Mouse (Mus musculus) cerebellum, postnatal 36 days (tissue): ENCODE measurements around the gene Ybx2.
A peak's percentile ranks its signal among the peaks of the same experiment; 100 is the strongest.
"Not testable (repeated sequence)": the region's sequence is repeated elsewhere in the genome, so short reads cannot be mapped to it uniquely, and the experiment has no call there.

ENCODE experiments used
- DNase-seq, 2 experiments: peaks; one replicate each; pipeline ENCODE4 v3.0.0; 2021 to 2022; ENCODE audit warnings: mixed read lengths in 2 of 2

Ybx2 gene

GRCm38 (mm10) chr11:69915667-69916627 lies 19.6 kb upstream of the Ybx2 start:
- DNase-seq: no peak

GRCm38 (mm10) chr11:69916652-69917378 lies 18.8 kb upstream of the Ybx2 start:
- not testable (repeated sequence) for DNase-seq

GRCm38 (mm10) chr11:69917379-69917948 lies 18.1 kb upstream of the Ybx2 start:
- DNase-seq: no peak

- DNase-seq: no peak
These were observed 17.5 kb upstream of the Ybx2 start for GRCm38 (mm10) chr11:69918118-69918517.

GRCm38 (mm10) chr11:69919053-69919452 lies 16.5 kb upstream of the Ybx2 start:
- DNase-seq: no peak

GRCm38 (mm10) chr11:69919661-69920265 lies 15.8 kb upstream of the Ybx2 start:
- peak; percentile 39 to 42 for DNase-seq

GRCm38 (mm10) chr11:69920266-69921031 lies 15.1 kb upstream of the Ybx2 start:
- DNase-seq: peak in 1 of 2 experiments; percentile 40

GRCm38 (mm10) chr11:69921114-69922011 lies 14.2 kb upstream of the Ybx2 start, which contains the start of gene Eif5a:
TSS of gene Eif5a (minus strand) at chr11:69921958.
- DNase-seq: peak; percentile 100

GRCm38 (mm10) chr11:69922012-69922756 lies 13.4 kb upstream of the Ybx2 start:
- DNase-seq: no peak

- DNase-seq: no peak
These were observed 12.8 kb upstream of the Ybx2 start for GRCm38 (mm10) chr11:69922796-69923195.

GRCm38 (mm10) chr11:69927501-69927900 lies 8.1 kb upstream of the Ybx2 start:
- DNase-seq: no peak

GRCm38 (mm10) chr11:69929712-69930111 lies 5.9 kb upstream of the Ybx2 start:
- no peak for DNase-seq

GRCm38 (mm10) chr11:69930176-69930575 lies 5.4 kb upstream of the Ybx2 start:
- not testable (repeated sequence) for DNase-seq

GRCm38 (mm10) chr11:69930967-69931537 lies 4.5 kb upstream of the Ybx2 start:
- no peak for DNase-seq

GRCm38 (mm10) chr11:69931769-69932168 lies 3.8 kb upstream of the Ybx2 start:
- no peak for DNase-seq

GRCm38 (mm10) chr11:69932254-69932653 lies 3.3 kb upstream of the Ybx2 start:
- DNase-seq: no peak

- DNase-seq: no peak
These were observed 2.5 kb upstream of the Ybx2 start for GRCm38 (mm10) chr11:69933066-69933465.

GRCm38 (mm10) chr11:69934169-69934568 lies 1.4 kb upstream of the Ybx2 start:
- DNase-seq: peak; percentile 86 to 92

- DNase-seq: no peak
These were observed 915 bp upstream of the Ybx2 start for GRCm38 (mm10) chr11:69934681-69935080.

GRCm38 (mm10) chr11:69936156-69936555 lies 560 bp downstream of the Ybx2 start:
- peak in 1 of 2 experiments; percentile 27 for DNase-seq
